Mouse (Mus musculus): Measurements from ENCODE around the gene Tut1. TPM values are rescaled to one million over a fixed set of nuclear protein-coding genes. Genes with fewer than 3 reads are reported as not detected.
"Not testable (repeated sequence)": the region's sequence is repeated elsewhere in the genome, so short reads cannot be mapped to it uniquely, and the experiment has no call there.

Tut1 gene
- polyA plus RNA-seq, 1 experiment from 2014 or later = 25.5 TPM

DNA sequence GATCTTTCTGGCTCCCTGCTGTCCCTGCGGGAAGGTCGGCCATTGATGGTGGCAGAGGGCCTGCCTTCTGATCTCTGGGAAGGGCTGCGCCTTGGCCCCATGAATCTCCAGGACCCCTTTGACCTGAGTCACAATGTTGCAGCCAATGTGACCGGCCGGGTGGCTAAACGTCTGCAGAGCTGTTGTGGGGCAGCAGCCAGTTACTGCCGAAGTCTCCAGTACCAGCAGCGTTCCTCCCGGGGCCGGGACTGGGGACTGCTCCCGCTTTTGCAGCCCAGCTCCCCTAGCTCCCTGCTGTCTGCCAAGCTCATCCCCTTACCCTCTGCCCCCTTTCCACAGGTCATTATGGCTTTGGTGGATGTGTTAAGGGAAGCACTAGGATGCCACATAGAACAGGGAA lies 11.4 kb downstream of the Tut1 start:
- 91% methylated on average over 11 of the region's 11 CpGs for WGBS
- H3K4me2 ChIP-seq (ENCODE audit: low read depth, low read length) = no peak overlapping the region
- H3K27me3 ChIP-seq (ENCODE audit: control insufficient read depth, insufficient read depth, low read length) = no peaks in the 10 kb centered on the region
- peaks cover 3% of the 10 kb centered on the region for H3K36me3 ChIP-seq (replicated peaks; ENCODE audit: control insufficient read depth, insufficient read depth, low read depth, low read length)
- no peak overlapping the region for H3K4me3 ChIP-seq (ENCODE audit: low read depth, low read length)
- no peaks in the 10 kb centered on the region for H3K9me3 ChIP-seq (replicated peaks; ENCODE audit: control insufficient read depth, low read length)
- H3K9ac ChIP-seq (replicated peaks; ENCODE audit: low read length) = no peak overlapping the region
- ATAC-seq (replicated peaks; ENCODE audit: insufficient number of reproducible peaks, low FRiP score, low TSS enrichment, low read depth) = no peak
- no peak for DNase-seq (ENCODE audit: low spot score)
- H3K27ac ChIP-seq (replicated peaks; ENCODE audit: low read depth, low read length) = no peak overlapping the region
- no peaks in the 10 kb centered on the region for H3K4me1 ChIP-seq (ENCODE audit: control insufficient read depth, insufficient read depth, low read length)

DNA sequence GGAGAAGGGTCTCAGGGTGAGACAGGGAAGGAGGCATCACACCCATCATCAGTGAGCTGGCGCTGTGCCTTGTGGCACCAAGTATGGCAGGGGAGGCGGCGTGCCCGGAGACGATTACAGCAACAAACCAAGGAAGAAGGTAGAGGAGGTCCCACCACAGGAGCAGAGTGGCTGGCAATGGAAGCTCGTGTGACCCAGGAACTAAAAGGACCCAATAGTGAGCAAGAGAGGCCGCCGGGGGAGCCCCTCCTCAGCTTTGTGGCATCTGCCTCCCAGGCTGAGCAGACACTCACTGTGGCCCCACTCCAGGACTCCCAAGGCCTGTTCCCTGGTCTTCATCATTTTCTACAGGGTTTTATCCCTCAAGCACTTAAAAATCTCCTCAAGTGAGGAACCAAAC lies 12.1 kb downstream of the Tut1 start:
- Histone ChIP-seq H3K4me1 (ENCODE audit: control insufficient read depth, insufficient read depth, low read length) (no peaks in the 10 kb centered on the region), H3K4me3 (ENCODE audit: low read depth, low read length) (no peak overlapping the region; the same call in 1 of the 2 replicates), H3K9me3 (replicated peaks; ENCODE audit: control insufficient read depth, low read length) (no peaks in the 10 kb centered on the region), H3K36me3 (replicated peaks; ENCODE audit: control insufficient read depth, insufficient read depth, low read depth, low read length) (peaks cover 3% of the 10 kb centered on the region), H3K9ac (replicated peaks; ENCODE audit: low read length) (peak overlapping the region; percentile 57), H3K27me3 (ENCODE audit: control insufficient read depth, insufficient read depth, low read length) (no peaks in the 10 kb centered on the region), H3K4me2 (ENCODE audit: low read depth, low read length) (peak overlapping the region; percentile 41; the same call in 1 of the 2 replicates), H3K27ac (replicated peaks; ENCODE audit: low read depth, low read length) (no peak overlapping the region)
- 82% methylated on average over 8 of the region's 8 CpGs for WGBS
- no peak for ATAC-seq (replicated peaks; ENCODE audit: insufficient number of reproducible peaks, low FRiP score, low TSS enrichment, low read depth)
- no peak for DNase-seq (ENCODE audit: low spot score)

DNA sequence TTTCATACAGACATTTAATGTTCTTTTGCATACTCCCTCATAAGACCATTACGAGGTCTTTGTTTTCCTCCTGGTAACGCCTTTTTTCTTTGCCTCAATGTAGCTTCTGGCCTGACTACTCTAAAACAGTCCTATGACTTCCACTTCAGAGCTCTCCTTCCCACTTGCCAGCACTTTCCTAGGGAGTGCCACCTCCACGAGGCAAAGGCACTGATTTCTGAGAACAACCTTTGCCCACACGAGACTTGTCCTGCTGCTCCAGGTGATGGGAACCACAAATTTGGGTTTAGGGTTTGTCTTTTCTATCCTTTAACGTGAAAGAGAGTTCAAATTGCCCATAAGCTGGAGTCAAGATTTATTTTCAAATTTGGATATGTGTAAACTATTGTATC lies 12.5 kb downstream of the Tut1 start:
- H3K4me3 ChIP-seq (ENCODE audit: low read depth, low read length) = peak overlapping the region; percentile 59
- DNase-seq (ENCODE audit: low spot score) (no peak), ATAC-seq (replicated peaks; ENCODE audit: insufficient number of reproducible peaks, low FRiP score, low TSS enrichment, low read depth) (no peak)
- H3K27me3 ChIP-seq (ENCODE audit: control insufficient read depth, insufficient read depth, low read length) = no peaks in the 10 kb centered on the region
- no peaks in the 10 kb centered on the region for H3K9me3 ChIP-seq (replicated peaks; ENCODE audit: control insufficient read depth, low read length)
- peak overlapping the region; percentile 78 for H3K27ac ChIP-seq (replicated peaks; ENCODE audit: low read depth, low read length)
- H3K9ac ChIP-seq (replicated peaks; ENCODE audit: low read length) = peak overlapping the region; percentile 57
- 41% methylated on average over 5 of the region's 5 CpGs for WGBS
- peak overlapping the region; percentile 41 for H3K4me2 ChIP-seq (ENCODE audit: low read depth, low read length)
- H3K36me3 ChIP-seq (replicated peaks; ENCODE audit: control insufficient read depth, insufficient read depth, low read depth, low read length) = peaks cover 4% of the 10 kb centered on the region
- no peaks in the 10 kb centered on the region for H3K4me1 ChIP-seq (ENCODE audit: control insufficient read depth, insufficient read depth, low read length)

DNA sequence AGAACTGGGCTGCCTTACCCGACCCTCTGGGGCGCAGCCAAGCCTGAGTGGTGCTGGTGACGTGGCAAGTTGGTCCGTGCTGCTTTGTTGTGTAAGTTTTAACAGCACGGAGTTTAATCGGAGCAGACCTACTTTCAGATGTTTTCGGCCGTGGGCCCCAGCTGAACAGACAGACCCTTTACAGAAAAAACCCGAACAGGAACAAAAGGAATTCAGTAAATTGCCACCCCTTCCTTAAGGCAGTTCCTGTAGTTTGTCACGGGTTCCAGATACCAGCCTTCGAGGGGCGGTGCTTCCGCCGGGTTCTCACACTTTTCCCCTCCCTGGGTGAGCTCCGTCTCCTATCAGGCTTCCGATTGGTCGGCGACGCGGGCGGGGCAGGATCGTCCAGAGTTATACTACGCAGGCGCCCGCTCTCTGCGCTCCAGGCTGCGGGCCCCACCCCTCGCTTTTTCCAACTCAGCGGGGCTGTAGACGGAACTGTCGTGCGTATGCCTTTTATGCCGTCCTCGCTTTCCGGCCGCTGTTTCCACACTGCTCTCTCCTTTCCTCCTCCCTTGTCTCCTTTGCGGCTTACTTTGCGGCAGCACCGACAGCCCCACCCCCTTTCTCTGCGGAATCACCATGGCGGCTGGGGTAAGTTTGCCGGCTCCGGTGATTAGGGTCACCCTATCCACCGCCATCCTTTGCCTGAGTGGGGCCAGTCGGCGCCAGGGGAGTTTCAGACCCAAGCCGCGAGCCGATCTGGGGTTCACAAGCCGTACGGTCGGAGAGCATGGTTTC lies 13.1 kb downstream of the Tut1 start, which contains the start of gene Eef1g:
Gene Eef1g (plus strand): TSS at position 452 of the 783 bp plus-strand sequence.
- peak within 1 kb of the TSS; percentile 78 for H3K27ac ChIP-seq (replicated peaks; ENCODE audit: low read depth, low read length)
- H3K4me2 ChIP-seq (ENCODE audit: low read depth, low read length) = peak within 1 kb of the TSS; percentile 62
- H3K9ac ChIP-seq (replicated peaks; ENCODE audit: low read length) = peak within 1 kb of the TSS; percentile 66
- peak; percentile 99 for ATAC-seq (replicated peaks; ENCODE audit: insufficient number of reproducible peaks, low FRiP score, low TSS enrichment, low read depth)
- H3K4me1 ChIP-seq (ENCODE audit: control insufficient read depth, insufficient read depth, low read length) = no peaks in the 10 kb centered on the region
- peak; percentile 99 for DNase-seq (ENCODE audit: low spot score)
- WGBS = under 1% methylated on average over 52 of the region's 52 CpGs
- no peaks in the 10 kb centered on the region for H3K27me3 ChIP-seq (ENCODE audit: control insufficient read depth, insufficient read depth, low read length)
- peaks cover 6% of the 10 kb centered on the region for H3K36me3 ChIP-seq (replicated peaks; ENCODE audit: control insufficient read depth, insufficient read depth, low read depth, low read length)
- peak within 1 kb of the TSS; percentile 59 for H3K4me3 ChIP-seq (ENCODE audit: low read depth, low read length)
- H3K9me3 ChIP-seq (replicated peaks; ENCODE audit: control insufficient read depth, low read length) = no peaks in the 10 kb centered on the region

DNA sequence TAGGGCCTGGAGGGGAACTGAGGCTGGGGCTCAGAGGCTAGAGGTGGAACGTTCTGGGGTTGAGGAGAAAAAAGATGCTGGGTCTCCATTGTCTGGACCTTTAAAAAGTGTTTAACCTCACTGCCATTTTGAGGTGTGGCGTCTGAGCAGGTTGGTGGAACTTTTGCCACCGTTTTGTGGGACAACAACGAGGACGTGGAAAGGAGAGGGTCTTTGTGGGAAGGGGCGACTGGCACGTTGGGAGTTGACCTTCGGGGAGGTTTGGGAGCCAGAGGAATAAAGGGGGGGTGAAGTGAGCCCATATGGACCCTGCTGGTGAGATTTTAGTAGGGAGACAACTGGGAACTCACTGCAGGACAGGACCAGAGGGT lies 13.7 kb downstream of the Tut1 start:
- peak overlapping the region; percentile 59 for H3K4me3 ChIP-seq (ENCODE audit: low read depth, low read length)
- peaks cover 6% of the 10 kb centered on the region for H3K36me3 ChIP-seq (replicated peaks; ENCODE audit: control insufficient read depth, insufficient read depth, low read depth, low read length)
- H3K9me3 ChIP-seq (replicated peaks; ENCODE audit: control insufficient read depth, low read length) = no peaks in the 10 kb centered on the region
- H3K27ac ChIP-seq (replicated peaks; ENCODE audit: low read depth, low read length) = peak overlapping the region; percentile 48; the same call in 1 of the 2 replicates
- H3K9ac ChIP-seq (replicated peaks; ENCODE audit: low read length) = peak overlapping the region; percentile 66
- no peaks in the 10 kb centered on the region for H3K4me1 ChIP-seq (ENCODE audit: control insufficient read depth, insufficient read depth, low read length)
- H3K27me3 ChIP-seq (ENCODE audit: control insufficient read depth, insufficient read depth, low read length) = no peaks in the 10 kb centered on the region
- ATAC-seq (replicated peaks; ENCODE audit: insufficient number of reproducible peaks, low FRiP score, low TSS enrichment, low read depth) (no peak), DNase-seq (ENCODE audit: low spot score) (no peak)
- peak overlapping the region; percentile 62 for H3K4me2 ChIP-seq (ENCODE audit: low read depth, low read length)
- under 1% methylated on average over 8 of the region's 8 CpGs for WGBS

DNA sequence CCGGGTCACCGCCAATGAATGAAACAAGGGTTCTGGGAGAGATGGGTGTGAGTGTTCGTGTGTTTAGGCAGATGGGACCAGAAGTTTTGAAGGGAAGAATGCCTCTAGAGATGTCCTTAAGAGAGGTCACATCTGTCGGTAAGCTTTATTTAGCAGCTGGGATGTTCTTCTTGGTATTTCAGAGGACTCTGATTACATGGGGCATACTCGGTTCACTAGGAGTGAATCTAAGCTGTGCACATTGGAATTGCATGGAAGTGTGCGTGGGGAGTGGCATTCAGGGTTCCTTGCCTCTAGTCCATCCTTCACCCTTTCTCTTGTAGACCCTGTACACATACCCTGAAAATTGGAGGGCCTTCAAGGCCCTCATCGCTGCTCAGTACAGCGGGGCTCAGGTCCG lies 14.2 kb downstream of the Tut1 start:
- no peaks in the 10 kb centered on the region for H3K4me1 ChIP-seq (ENCODE audit: control insufficient read depth, insufficient read depth, low read length)
- no peak for DNase-seq (ENCODE audit: low spot score)
- H3K9ac ChIP-seq (replicated peaks; ENCODE audit: low read length) = peak overlapping the region; percentile 66
- peak overlapping the region; percentile 59 for H3K4me3 ChIP-seq (ENCODE audit: low read depth, low read length)
- no peaks in the 10 kb centered on the region for H3K9me3 ChIP-seq (replicated peaks; ENCODE audit: control insufficient read depth, low read length)
- H3K4me2 ChIP-seq (ENCODE audit: low read depth, low read length) = peak overlapping the region; percentile 62
- H3K27ac ChIP-seq (replicated peaks; ENCODE audit: low read depth, low read length) = no peak overlapping the region
- H3K27me3 ChIP-seq (ENCODE audit: control insufficient read depth, insufficient read depth, low read length) = no peaks in the 10 kb centered on the region
- WGBS = 5% methylated on average over 9 of the region's 9 CpGs
- ATAC-seq (replicated peaks; ENCODE audit: insufficient number of reproducible peaks, low FRiP score, low TSS enrichment, low read depth) = no peak
- peaks cover 5% of the 10 kb centered on the region for H3K36me3 ChIP-seq (replicated peaks; ENCODE audit: control insufficient read depth, insufficient read depth, low read depth, low read length)

DNA sequence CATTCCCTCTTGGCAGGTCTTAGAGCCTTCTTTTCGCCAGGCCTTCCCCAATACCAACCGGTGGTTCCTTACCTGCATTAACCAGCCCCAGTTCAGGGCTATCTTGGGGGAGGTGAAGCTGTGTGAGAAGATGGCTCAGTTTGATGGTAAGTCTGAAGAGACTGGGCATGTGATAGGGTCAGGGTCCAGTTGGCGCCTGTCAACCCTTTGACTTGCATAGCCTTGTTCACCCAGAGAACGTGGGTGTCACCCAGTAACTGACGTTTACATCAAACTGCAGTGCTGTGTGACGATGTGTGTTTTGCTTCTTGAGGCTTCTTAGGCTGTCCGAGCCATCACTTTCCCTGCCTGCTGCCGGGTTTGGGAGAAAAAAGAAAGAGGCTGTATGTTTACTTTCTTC lies 18.8 kb downstream of the Tut1 start:
- not testable (repeated sequence) for H3K9ac ChIP-seq (replicated peaks; ENCODE audit: low read length); H3K4me2 ChIP-seq (ENCODE audit: low read depth, low read length); ATAC-seq (replicated peaks; ENCODE audit: insufficient number of reproducible peaks, low FRiP score, low TSS enrichment, low read depth); H3K9me3 ChIP-seq (replicated peaks; ENCODE audit: control insufficient read depth, low read length); H3K4me3 ChIP-seq (ENCODE audit: low read depth, low read length); H3K36me3 ChIP-seq (replicated peaks; ENCODE audit: control insufficient read depth, insufficient read depth, low read depth, low read length); DNase-seq (ENCODE audit: low spot score); H3K27ac ChIP-seq (replicated peaks; ENCODE audit: low read depth, low read length); H3K27me3 ChIP-seq (ENCODE audit: control insufficient read depth, insufficient read depth, low read length); H3K4me1 ChIP-seq (ENCODE audit: control insufficient read depth, insufficient read depth, low read length)
- WGBS = 87% methylated on average over 8 of the region's 8 CpGs

DNA sequence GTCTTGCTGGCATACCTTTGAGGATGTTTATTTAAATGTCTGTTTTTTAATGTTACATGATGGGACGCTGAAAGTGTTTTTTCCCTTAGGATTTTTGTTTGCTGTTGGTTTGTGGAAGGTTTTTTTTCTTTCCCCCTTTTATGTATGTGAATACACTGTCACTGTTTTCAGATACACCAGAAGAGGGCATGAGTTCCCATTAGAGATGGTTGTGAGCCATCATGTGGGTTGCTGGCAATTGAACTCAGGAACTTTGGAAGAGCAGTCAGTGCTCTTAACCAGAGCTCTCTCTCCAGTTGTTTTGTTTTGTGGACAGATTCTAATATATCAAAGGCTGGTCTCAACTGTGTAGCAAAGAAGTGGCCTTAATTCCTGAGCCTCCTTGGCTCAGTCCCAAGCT lies 21.0 kb downstream of the Tut1 start:
- H3K36me3 ChIP-seq (replicated peaks; ENCODE audit: control insufficient read depth, insufficient read depth, low read depth, low read length) = peaks cover 19% of the 10 kb centered on the region
- 83% methylated on average over 1 of the region's 1 CpGs for WGBS
- H3K9ac ChIP-seq (replicated peaks; ENCODE audit: low read length) = no peak overlapping the region
- ATAC-seq (replicated peaks; ENCODE audit: insufficient number of reproducible peaks, low FRiP score, low TSS enrichment, low read depth) (no peak), DNase-seq (ENCODE audit: low spot score) (no peak)
- no peak overlapping the region for H3K27ac ChIP-seq (replicated peaks; ENCODE audit: low read depth, low read length)
- no peak overlapping the region for H3K4me2 ChIP-seq (ENCODE audit: low read depth, low read length)
- H3K9me3 ChIP-seq (replicated peaks; ENCODE audit: control insufficient read depth, low read length) = no peaks in the 10 kb centered on the region
- no peaks in the 10 kb centered on the region for H3K27me3 ChIP-seq (ENCODE audit: control insufficient read depth, insufficient read depth, low read length)
- H3K4me3 ChIP-seq (ENCODE audit: low read depth, low read length) = no peak overlapping the region
- H3K4me1 ChIP-seq (ENCODE audit: control insufficient read depth, insufficient read depth, low read length) = no peaks in the 10 kb centered on the region

Data from embryonic facial prominence, embryonic 11.5 days (tissue).